Mouse (Mus musculus): ENCODE measurements at regions not wholly inside any gene's neighbourhood (a gene's known extent, or its start where the extent isn't known, plus 50 kb on each side); places are given as distances from the start of the nearest gene placed in this dataset.
"Not testable (repeated sequence)": the region's sequence is repeated elsewhere in the genome, so short reads cannot be mapped to it uniquely, and the experiment has no call there.

DNA sequence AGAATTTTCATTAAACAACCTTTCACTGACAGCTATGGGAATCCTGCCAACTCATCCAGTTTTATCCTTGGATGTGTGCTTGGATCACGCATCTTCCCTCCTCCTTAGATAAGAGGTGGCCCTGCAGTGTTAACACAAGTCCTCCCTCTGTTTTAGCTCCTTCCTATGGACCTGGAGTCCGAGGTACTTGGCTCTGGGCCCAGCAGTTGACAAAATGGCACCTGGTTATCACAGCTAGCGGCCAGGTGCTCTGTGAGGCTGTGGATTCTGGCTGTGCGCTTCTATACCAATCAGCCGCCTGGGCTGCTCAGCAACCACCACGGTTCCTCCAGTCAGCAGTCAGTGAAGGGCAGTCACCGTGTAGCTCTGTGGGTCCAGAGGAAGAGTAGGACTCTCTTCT, 157.4 kb downstream of the Prdm2 start:
- no peak for ATAC-seq (ENCODE audit: low FRiP score, low TSS enrichment)
- Histone ChIP-seq H3K4me1 (ENCODE audit: control insufficient read depth, insufficient read depth, low read length) (0 out of 2 replicates have a peak, but pooled peaks cover 2% of the 10 kb centered on the region), H3K9me3 (ENCODE audit: control insufficient read depth, low read length) (no peaks in the 10 kb centered on the region), H3K36me3 (ENCODE audit: control insufficient read depth, insufficient read depth, low read length) (no peaks in the 10 kb centered on the region), H3K27me3 (ENCODE audit: control insufficient read depth, insufficient read depth, low read length) (no peaks in the 10 kb centered on the region), H3K4me3 (ENCODE audit: low read length) (no peak overlapping the region), H3K4me2 (replicated peaks; ENCODE audit: low read depth, low read length) (no peak overlapping the region), H3K9ac (ENCODE audit: low read depth, low read length) (no peak overlapping the region), H3K27ac (ENCODE audit: low read depth, low read length) (no peak overlapping the region)
- WGBS, result 90% methylated on average over 7 of the region's 7 CpGs

DNA sequence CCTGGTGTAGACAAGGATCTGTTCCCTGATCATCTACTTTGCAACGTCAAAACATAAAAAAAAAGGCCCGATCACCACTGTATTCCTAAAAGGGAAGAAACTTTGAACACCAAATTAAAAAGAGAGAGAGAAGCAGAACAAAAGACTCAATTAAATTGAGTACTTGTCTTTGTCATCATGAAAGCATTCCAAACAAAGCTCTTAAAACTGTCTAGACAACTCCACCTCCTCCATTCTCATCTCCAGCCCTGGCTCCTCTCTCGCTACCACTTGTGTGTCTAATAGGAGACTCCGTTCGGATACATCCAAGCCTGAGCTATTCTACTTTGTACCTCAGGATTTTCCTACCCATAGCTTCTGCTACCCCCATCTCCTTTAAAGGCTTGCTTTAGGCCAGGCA, 159.8 kb downstream of the Prdm2 start:
- no peak overlapping the region for H3K4me3 ChIP-seq (ENCODE audit: low read length)
- H3K9me3 ChIP-seq (ENCODE audit: control insufficient read depth, low read length), result no peaks in the 10 kb centered on the region
- no peaks in the 10 kb centered on the region for H3K27me3 ChIP-seq (ENCODE audit: control insufficient read depth, insufficient read depth, low read length)
- no peaks in the 10 kb centered on the region for H3K36me3 ChIP-seq (ENCODE audit: control insufficient read depth, insufficient read depth, low read length)
- no peak for ATAC-seq (ENCODE audit: low FRiP score, low TSS enrichment)
- 90% methylated on average over 5 of the region's 5 CpGs for WGBS
- H3K4me2 ChIP-seq (replicated peaks; ENCODE audit: low read depth, low read length), result no peak overlapping the region
- no peak overlapping the region for H3K9ac ChIP-seq (ENCODE audit: low read depth, low read length)
- no peak overlapping the region for H3K27ac ChIP-seq (ENCODE audit: low read depth, low read length)
- no peaks in the 10 kb centered on the region for H3K4me1 ChIP-seq (ENCODE audit: control insufficient read depth, insufficient read depth, low read length)

DNA sequence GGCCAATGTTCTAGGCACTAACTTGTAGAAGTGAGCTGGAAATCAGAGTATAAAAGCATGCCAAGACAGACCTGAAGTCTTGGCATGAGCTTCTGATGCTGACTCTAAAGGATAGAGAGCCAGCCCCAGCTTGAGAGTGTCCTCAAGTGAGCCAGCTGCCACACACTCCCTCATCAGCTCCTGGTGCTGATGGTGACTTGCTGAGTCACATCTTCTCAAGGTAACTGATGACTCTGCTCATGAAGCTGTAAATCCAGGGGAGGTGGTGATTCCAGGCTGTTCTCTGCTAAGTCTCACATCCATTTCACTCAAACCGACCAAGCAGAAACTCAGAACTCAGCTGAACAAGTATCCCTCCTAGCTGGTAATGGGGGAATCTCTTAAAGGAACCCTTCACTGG, 161.6 kb downstream of the Prdm2 start:
- Histone ChIP-seq H3K36me3 (ENCODE audit: control insufficient read depth, insufficient read depth, low read length) (no peaks in the 10 kb centered on the region), H3K9ac (ENCODE audit: low read depth, low read length) (no peak overlapping the region)

DNA sequence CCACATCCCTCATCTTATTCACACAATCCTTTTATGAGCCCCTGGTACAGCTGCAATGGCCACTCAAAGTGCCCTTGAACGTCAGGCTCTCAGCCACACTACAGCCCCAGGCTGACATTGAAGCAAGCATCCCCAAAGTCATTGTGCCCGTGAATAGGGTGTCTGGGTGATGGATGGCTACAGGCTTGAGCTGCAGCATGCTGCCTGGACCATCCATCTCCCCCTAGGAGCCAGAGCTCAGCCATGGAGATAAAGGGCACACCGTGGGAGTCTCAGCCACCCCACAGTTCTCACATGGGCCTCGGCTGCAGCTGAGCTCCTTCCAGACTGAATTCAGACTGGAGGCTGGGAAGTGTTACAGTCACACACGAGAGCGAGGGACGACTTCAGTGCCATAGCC, 167.6 kb downstream of the Prdm2 start:
- no peaks in the 10 kb centered on the region for H3K9me3 ChIP-seq (ENCODE audit: control insufficient read depth, low read length)
- no peak overlapping the region for H3K4me2 ChIP-seq (replicated peaks; ENCODE audit: low read depth, low read length)
- 48% methylated on average over 7 of the region's 7 CpGs for WGBS
- H3K9ac ChIP-seq (ENCODE audit: low read depth, low read length), result no peak overlapping the region
- no peak for ATAC-seq (ENCODE audit: low FRiP score, low TSS enrichment)
- no peaks in the 10 kb centered on the region for H3K27me3 ChIP-seq (ENCODE audit: control insufficient read depth, insufficient read depth, low read length)
- no peak overlapping the region for H3K4me3 ChIP-seq (ENCODE audit: low read length)
- no peaks in the 10 kb centered on the region for H3K36me3 ChIP-seq (ENCODE audit: control insufficient read depth, insufficient read depth, low read length)
- H3K4me1 ChIP-seq (ENCODE audit: control insufficient read depth, insufficient read depth, low read length), result no peaks in the 10 kb centered on the region
- no peak overlapping the region for H3K27ac ChIP-seq (ENCODE audit: low read depth, low read length)

More for the DNA sequence above, 161.6 kb downstream of the Prdm2 start:
- Histone ChIP-seq H3K4me1 (ENCODE audit: control insufficient read depth, insufficient read depth, low read length) (no peaks in the 10 kb centered on the region), H3K27ac (ENCODE audit: low read depth, low read length) (no peak overlapping the region), H3K4me3 (ENCODE audit: low read length) (no peak overlapping the region), H3K9me3 (ENCODE audit: control insufficient read depth, low read length) (no peaks in the 10 kb centered on the region), H3K4me2 (replicated peaks; ENCODE audit: low read depth, low read length) (no peak overlapping the region), H3K27me3 (ENCODE audit: control insufficient read depth, insufficient read depth, low read length) (no peaks in the 10 kb centered on the region)
- 71% methylated on average over 1 of the region's 1 CpGs for WGBS
- no peak for ATAC-seq (ENCODE audit: low FRiP score, low TSS enrichment)

DNA sequence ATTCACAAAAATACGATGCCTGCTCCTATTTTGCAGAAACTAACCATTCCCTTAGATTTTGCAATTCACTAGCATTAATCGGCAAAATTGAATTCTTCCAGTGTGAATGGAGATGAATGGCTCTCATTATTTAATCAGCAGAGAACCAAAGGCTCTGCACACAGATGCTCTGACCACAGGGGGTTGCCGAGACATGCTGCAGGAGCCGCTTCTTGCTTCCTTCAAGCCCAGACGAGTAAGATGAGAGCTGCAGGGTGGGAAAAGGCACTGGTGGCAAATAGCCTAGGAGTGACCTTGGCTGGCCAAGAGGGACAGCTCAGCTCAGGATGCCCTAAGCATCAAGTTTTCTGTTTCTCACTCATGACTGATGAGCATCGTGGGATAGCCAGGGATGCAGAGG, 170.0 kb downstream of the Prdm2 start:
- Histone ChIP-seq H3K27ac (ENCODE audit: low read depth, low read length) (no peak overlapping the region), H3K4me3 (ENCODE audit: low read length) (no peak overlapping the region), H3K4me1 (ENCODE audit: control insufficient read depth, insufficient read depth, low read length) (no peaks in the 10 kb centered on the region), H3K36me3 (ENCODE audit: control insufficient read depth, insufficient read depth, low read length) (no peaks in the 10 kb centered on the region), H3K9ac (ENCODE audit: low read depth, low read length) (no peak overlapping the region), H3K27me3 (ENCODE audit: control insufficient read depth, insufficient read depth, low read length) (no peaks in the 10 kb centered on the region), H3K4me2 (replicated peaks; ENCODE audit: low read depth, low read length) (no peak overlapping the region), H3K9me3 (ENCODE audit: control insufficient read depth, low read length) (no peaks in the 10 kb centered on the region)
- no peak for ATAC-seq (ENCODE audit: low FRiP score, low TSS enrichment)
- 60% methylated on average over 6 of the region's 6 CpGs for WGBS

DNA sequence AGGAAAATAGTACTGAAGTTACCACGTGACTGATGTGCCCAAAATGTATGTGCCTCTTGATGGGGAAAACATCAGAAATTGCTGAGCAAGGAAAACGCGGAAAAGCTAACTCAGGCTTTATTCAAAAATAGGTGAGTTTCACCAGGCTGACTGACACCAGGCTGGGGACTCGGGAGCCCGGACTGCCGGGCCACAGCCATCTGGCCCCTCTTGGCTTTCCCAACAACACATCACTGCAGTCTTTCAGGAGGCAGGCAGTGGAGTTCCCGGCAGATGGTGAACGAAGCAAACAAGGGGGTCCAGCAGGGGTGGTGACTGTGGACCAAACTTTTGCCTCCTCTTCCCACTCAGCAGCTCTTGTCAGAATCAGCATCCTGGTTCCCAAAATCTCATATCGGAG, 174.2 kb downstream of the Prdm2 start:
- no peak overlapping the region for H3K4me2 ChIP-seq (replicated peaks; ENCODE audit: low read depth, low read length)

DNA sequence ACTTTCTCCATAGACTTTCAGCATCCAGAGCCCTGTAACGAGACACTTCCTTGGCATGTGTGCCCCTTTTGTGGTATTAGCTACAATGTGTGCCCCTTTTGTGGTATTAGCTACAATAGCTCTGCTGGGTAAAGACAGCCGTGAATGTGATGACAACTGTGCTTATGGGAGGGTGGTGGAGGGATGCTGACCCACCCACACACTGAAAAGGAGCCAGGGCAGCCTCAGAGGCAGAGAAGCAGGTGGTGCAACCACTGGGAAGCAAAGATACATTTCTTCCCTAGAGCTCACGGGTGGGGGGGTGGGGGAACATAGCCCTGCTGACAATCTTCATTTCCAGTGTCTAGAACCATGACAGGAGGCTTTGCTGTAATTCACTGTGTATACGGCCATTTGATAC, 176.1 kb downstream of the Prdm2 start:
- Histone ChIP-seq H3K9me3 (ENCODE audit: control insufficient read depth, low read length) (no peaks in the 10 kb centered on the region), H3K4me1 (ENCODE audit: control insufficient read depth, insufficient read depth, low read length) (no peaks in the 10 kb centered on the region), H3K27ac (ENCODE audit: low read depth, low read length) (no peak overlapping the region), H3K4me2 (replicated peaks; ENCODE audit: low read depth, low read length) (no peak overlapping the region), H3K4me3 (ENCODE audit: low read length) (no peak overlapping the region), H3K9ac (ENCODE audit: low read depth, low read length) (no peak overlapping the region), H3K27me3 (ENCODE audit: control insufficient read depth, insufficient read depth, low read length) (no peaks in the 10 kb centered on the region), H3K36me3 (ENCODE audit: control insufficient read depth, insufficient read depth, low read length) (no peaks in the 10 kb centered on the region)
- 63% methylated on average over 4 of the region's 4 CpGs for WGBS
- no peak for ATAC-seq (ENCODE audit: low FRiP score, low TSS enrichment)

More for the DNA sequence above, 174.2 kb downstream of the Prdm2 start:
- no peak overlapping the region for H3K27ac ChIP-seq (ENCODE audit: low read depth, low read length)
- H3K4me1 ChIP-seq (ENCODE audit: control insufficient read depth, insufficient read depth, low read length), result no peaks in the 10 kb centered on the region
- H3K4me3 ChIP-seq (ENCODE audit: low read length), result no peak overlapping the region
- 71% methylated on average over 9 of the region's 9 CpGs for WGBS
- no peaks in the 10 kb centered on the region for H3K9me3 ChIP-seq (ENCODE audit: control insufficient read depth, low read length)
- H3K36me3 ChIP-seq (ENCODE audit: control insufficient read depth, insufficient read depth, low read length), result no peaks in the 10 kb centered on the region
- no peaks in the 10 kb centered on the region for H3K27me3 ChIP-seq (ENCODE audit: control insufficient read depth, insufficient read depth, low read length)
- no peak overlapping the region for H3K9ac ChIP-seq (ENCODE audit: low read depth, low read length)
- ATAC-seq (ENCODE audit: low FRiP score, low TSS enrichment), result no peak

DNA sequence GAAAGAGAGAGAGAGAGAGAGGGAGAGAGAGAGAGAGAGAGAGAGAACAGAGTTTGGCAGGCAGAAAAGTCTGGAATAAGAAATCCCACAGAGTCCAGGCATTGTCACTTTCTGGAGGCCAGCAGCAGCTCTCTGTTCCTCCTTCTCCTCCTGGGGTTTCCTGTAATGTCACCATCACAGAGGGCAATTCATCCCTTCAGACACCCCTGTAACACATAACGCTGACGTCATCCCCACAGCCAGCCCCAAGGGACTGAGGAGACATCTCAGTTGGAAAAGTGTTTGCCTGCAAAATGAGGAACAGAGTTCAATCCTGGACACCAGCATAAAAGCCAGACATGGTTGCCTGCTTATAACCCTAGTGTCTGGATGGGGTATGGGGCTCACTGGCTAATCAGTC, 177.7 kb downstream of the Prdm2 start:
- not testable (repeated sequence) for H3K27me3 ChIP-seq (ENCODE audit: control insufficient read depth, insufficient read depth, low read length); ATAC-seq (ENCODE audit: low FRiP score, low TSS enrichment); H3K4me2 ChIP-seq (replicated peaks; ENCODE audit: low read depth, low read length); H3K4me1 ChIP-seq (ENCODE audit: control insufficient read depth, insufficient read depth, low read length); H3K36me3 ChIP-seq (ENCODE audit: control insufficient read depth, insufficient read depth, low read length); H3K4me3 ChIP-seq (ENCODE audit: low read length); H3K27ac ChIP-seq (ENCODE audit: low read depth, low read length); H3K9ac ChIP-seq (ENCODE audit: low read depth, low read length); H3K9me3 ChIP-seq (ENCODE audit: control insufficient read depth, low read length)
- 78% methylated on average over 2 of the region's 2 CpGs for WGBS

DNA sequence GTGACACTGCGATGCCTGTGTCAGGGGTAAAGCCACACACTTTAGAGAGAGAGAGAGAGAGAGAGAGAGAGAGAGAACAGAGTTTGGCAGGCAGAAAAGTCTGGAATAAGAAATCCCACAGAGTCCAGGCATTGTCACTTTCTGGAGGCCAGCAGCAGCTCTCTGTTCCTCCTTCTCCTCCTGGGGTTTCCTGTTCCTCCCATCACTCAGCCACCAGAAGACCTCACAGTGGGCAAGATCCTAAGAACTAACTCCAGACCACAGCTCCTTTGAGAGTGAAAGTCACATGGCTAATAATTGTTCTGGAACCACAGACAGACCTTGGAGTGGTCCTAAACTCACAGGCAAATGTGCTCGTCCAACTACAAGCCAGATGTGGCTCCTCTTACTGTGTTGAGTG, 178.5 kb downstream of the Prdm2 start:
- not testable (repeated sequence) for H3K9me3 ChIP-seq (ENCODE audit: control insufficient read depth, low read length); H3K36me3 ChIP-seq (ENCODE audit: control insufficient read depth, insufficient read depth, low read length); H3K27me3 ChIP-seq (ENCODE audit: control insufficient read depth, insufficient read depth, low read length); ATAC-seq (ENCODE audit: low FRiP score, low TSS enrichment); H3K4me2 ChIP-seq (replicated peaks; ENCODE audit: low read depth, low read length); H3K4me3 ChIP-seq (ENCODE audit: low read length); H3K9ac ChIP-seq (ENCODE audit: low read depth, low read length); H3K4me1 ChIP-seq (ENCODE audit: control insufficient read depth, insufficient read depth, low read length); H3K27ac ChIP-seq (ENCODE audit: low read depth, low read length)
- 91% methylated on average over 2 of the region's 2 CpGs for WGBS

DNA sequence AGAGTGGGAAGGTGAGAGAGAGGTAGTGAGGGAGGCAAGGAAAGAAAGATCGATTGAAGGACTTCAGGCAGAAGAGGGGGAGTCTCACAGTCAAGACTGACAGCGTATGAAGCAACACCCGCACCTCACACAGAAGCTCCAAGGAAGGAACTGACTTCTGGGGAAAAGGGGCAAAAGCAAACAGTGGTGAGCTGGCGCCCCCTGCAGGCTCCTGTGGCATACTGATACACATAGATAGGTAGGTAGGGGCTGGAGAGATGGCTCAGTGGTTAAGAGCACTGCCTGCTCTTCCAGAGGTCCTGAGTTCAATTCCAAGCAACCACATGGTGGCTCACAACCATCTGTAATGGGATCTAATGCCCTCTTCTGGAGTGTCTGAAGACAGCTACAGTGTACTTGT, 183.0 kb downstream of the Prdm2 start:
- H3K36me3 ChIP-seq (ENCODE audit: control insufficient read depth, insufficient read depth, low read length); ATAC-seq (ENCODE audit: low FRiP score, low TSS enrichment); H3K9ac ChIP-seq (ENCODE audit: low read depth, low read length); H3K27ac ChIP-seq (ENCODE audit: low read depth, low read length); H3K9me3 ChIP-seq (ENCODE audit: control insufficient read depth, low read length); H3K4me1 ChIP-seq (ENCODE audit: control insufficient read depth, insufficient read depth, low read length); H3K4me2 ChIP-seq (replicated peaks; ENCODE audit: low read depth, low read length); H3K27me3 ChIP-seq (ENCODE audit: control insufficient read depth, insufficient read depth, low read length); H3K4me3 ChIP-seq (ENCODE audit: low read length): not testable (repeated sequence)
- 69% methylated on average over 4 of the region's 4 CpGs for WGBS

All from kidney, embryonic 14.5 days (tissue).